Mouse (Mus musculus) heart, adult 11 months (tissue): ENCODE results near the gene Abhd14b.

Experiments used
- DNase-seq: peaks from one replicate; pipeline ENCODE4 v3.0.0; 2022

The Abhd14b gene

GRCm38 (mm10) chr9:106477649-106478048 lies 30.4 kb downstream of the Abhd14b start:
- DNase-seq: peak; percentile 91

- DNase-seq: peak; percentile 84
Observed at GRCm38 (mm10) chr9:106478101-106478500, 30.8 kb downstream of the Abhd14b start.

- peak; percentile 91 for DNase-seq
Observed at GRCm38 (mm10) chr9:106480541-106480940, 33.3 kb downstream of the Abhd14b start.

GRCm38 (mm10) chr9:106481075-106481474 lies 33.8 kb downstream of the Abhd14b start:
- DNase-seq: peak; percentile 85

GRCm38 (mm10) chr9:106481676-106482075 lies 34.4 kb downstream of the Abhd14b start:
- peak; percentile 88 for DNase-seq

GRCm38 (mm10) chr9:106482578-106483115 lies 35.4 kb downstream of the Abhd14b start:
- peak; percentile 87 for DNase-seq

GRCm38 (mm10) chr9:106483136-106483535 lies 35.9 kb downstream of the Abhd14b start:
- peak; percentile 86 for DNase-seq

GRCm38 (mm10) chr9:106483606-106484005 lies 36.3 kb downstream of the Abhd14b start:
- peak; percentile 86 for DNase-seq

- peak; percentile 85 for DNase-seq
Observed at GRCm38 (mm10) chr9:106485076-106485475, 37.8 kb downstream of the Abhd14b start.

GRCm38 (mm10) chr9:106487602-106488001 lies 40.3 kb downstream of the Abhd14b start:
- peak; percentile 89 for DNase-seq

- DNase-seq: peak; percentile 76
Observed at GRCm38 (mm10) chr9:106499667-106500066, 52.4 kb downstream of the Abhd14b start, which contains the start of gene Iqcf1. TSS of gene Iqcf1 (plus strand) at chr9:106499967.

GRCm38 (mm10) chr9:106501846-106502245 lies 54.6 kb downstream of the Abhd14b start:
- peak; percentile 61 for DNase-seq
